Mouse (Mus musculus) 3134 (cell line): ENCODE measurements around the gene Morn3.

ENCODE experiments used
- DNase-seq: peaks from one replicate; pipeline ENCODE4 v3.0.0-alpha.2; 2011; ENCODE audit warnings: low spot score; ENCODE audit not compliant: insufficient read length; ENCODE audit errors: extremely low read depth

The Morn3 gene

GRCm38 (mm10) chr5:123060706-123061401 lies 14.0 kb upstream of the Morn3 start:
- DNase-seq = no peak

- DNase-seq = peak; percentile 19
Measured at GRCm38 (mm10) chr5:123059757-123060520, 13.1 kb upstream of the Morn3 start.

- DNase-seq = no peak
Measured at GRCm38 (mm10) chr5:123058251-123059102, 11.7 kb upstream of the Morn3 start.

GRCm38 (mm10) chr5:123057366-123058250 lies 10.8 kb upstream of the Morn3 start:
- peak; percentile 96 for DNase-seq

GRCm38 (mm10) chr5:123051736-123052135 lies 4.9 kb upstream of the Morn3 start:
- DNase-seq = no peak

GRCm38 (mm10) chr5:123050918-123051317 lies 4.1 kb upstream of the Morn3 start:
- peak; percentile 19 for DNase-seq

- DNase-seq = no peak
Measured at GRCm38 (mm10) chr5:123049271-123049670, 2.5 kb upstream of the Morn3 start.

GRCm38 (mm10) chr5:123045561-123046295 lies 1.1 kb downstream of the Morn3 start:
- no peak for DNase-seq

- no peak for DNase-seq
Measured at GRCm38 (mm10) chr5:123043856-123044255, 3.0 kb downstream of the Morn3 start.

- no peak for DNase-seq
Measured at GRCm38 (mm10) chr5:123040796-123041195, 6.0 kb downstream of the Morn3 start.

GRCm38 (mm10) chr5:123039120-123039752 lies 7.6 kb downstream of the Morn3 start:
- no peak for DNase-seq

GRCm38 (mm10) chr5:123038115-123038514 lies 8.7 kb downstream of the Morn3 start:
- DNase-seq = no peak

- no peak for DNase-seq
Measured at GRCm38 (mm10) chr5:123035564-123035963, 11.3 kb downstream of the Morn3 start.

- DNase-seq = no peak
Measured at GRCm38 (mm10) chr5:123035089-123035488, 11.7 kb downstream of the Morn3 start.

- DNase-seq = no peak
Measured at GRCm38 (mm10) chr5:123033646-123034160, 13.1 kb downstream of the Morn3 start.

GRCm38 (mm10) chr5:123031312-123031711 lies 15.5 kb downstream of the Morn3 start:
- DNase-seq = no peak

GRCm38 (mm10) chr5:123029729-123030128 lies 17.1 kb downstream of the Morn3 start:
- DNase-seq = no peak

- no peak for DNase-seq
Measured at GRCm38 (mm10) chr5:123027436-123027835, 19.4 kb downstream of the Morn3 start.

- no peak for DNase-seq
Measured at GRCm38 (mm10) chr5:123026414-123026813, 20.4 kb downstream of the Morn3 start.
